Mouse (Mus musculus) 3134 (cell line): ENCODE results near the gene Egflam.

Source experiments
- DNase-seq: peaks from one replicate; pipeline ENCODE4 v3.0.0-alpha.2; 2011; ENCODE audit warnings: low spot score; ENCODE audit not compliant: insufficient read length; ENCODE audit errors: extremely low read depth

The Egflam gene

DNA sequence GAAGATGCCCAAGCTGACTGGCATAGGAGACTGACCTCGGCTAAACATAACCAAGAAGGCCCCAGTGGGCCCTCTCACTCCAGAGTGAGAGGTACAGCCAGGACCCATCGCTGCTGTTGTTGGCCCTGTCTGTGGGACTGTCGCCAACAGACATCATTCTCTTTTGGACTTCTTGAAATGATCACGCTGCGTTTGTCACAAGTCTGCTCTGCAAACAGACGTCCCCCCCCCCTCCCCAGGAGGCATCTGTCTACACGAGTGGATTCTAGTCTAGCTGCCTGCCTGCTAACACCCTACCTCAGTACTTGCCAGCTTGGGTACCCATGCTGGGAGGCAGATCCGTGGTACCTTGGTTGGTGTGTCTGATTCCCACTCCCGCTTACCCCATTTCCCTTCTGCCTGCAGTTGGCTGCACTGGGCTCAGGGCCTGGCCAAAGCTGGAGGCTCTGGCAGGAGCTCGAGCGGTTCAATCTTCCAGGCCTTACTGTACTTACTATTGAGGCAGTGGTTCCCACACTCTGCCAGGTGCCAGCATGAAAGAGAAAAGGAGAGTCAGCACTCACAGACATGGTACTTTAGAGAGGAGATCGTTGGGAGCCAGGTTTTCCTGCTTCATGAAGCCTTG is 173.9 kb downstream of the Egflam start:
- DNase-seq, result no peak

DNA sequence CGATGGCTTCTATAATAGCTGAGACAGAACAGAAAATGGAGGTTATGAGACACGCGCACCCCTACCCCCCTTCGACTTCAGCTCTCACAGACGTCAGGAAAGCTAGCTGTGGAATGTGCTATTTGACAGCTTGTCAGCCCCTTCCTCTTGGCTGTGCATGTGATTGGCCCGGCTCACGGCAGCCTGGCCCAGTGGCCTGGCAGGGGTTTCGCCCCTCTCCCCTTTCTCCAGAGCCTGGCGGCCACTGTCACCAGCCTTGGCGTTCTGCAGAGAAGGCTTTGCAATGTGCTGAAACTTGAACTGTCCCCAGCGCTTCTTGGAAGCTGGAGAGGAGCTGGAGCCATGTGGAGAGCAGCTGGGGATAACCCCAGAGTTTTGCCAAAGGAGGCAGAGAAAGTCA is 175.4 kb downstream of the Egflam start:
- DNase-seq, result no peak

DNA sequence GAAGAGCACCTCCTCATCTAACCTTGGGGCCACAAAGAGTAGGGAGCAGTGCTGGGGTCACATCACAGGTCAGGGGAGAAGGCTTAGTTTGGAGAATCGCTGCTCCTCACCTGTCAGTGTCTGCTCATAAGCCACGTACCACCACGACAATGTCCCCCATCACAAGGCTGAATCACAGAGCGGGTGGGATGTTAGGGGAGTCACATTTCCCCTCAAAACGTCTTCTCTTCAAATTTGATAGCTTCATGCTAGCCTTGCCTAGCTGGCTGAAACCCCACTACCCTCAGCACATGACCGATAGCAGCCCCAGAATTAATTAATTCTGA is 181.0 kb downstream of the Egflam start:
- DNase-seq, result no peak

DNA sequence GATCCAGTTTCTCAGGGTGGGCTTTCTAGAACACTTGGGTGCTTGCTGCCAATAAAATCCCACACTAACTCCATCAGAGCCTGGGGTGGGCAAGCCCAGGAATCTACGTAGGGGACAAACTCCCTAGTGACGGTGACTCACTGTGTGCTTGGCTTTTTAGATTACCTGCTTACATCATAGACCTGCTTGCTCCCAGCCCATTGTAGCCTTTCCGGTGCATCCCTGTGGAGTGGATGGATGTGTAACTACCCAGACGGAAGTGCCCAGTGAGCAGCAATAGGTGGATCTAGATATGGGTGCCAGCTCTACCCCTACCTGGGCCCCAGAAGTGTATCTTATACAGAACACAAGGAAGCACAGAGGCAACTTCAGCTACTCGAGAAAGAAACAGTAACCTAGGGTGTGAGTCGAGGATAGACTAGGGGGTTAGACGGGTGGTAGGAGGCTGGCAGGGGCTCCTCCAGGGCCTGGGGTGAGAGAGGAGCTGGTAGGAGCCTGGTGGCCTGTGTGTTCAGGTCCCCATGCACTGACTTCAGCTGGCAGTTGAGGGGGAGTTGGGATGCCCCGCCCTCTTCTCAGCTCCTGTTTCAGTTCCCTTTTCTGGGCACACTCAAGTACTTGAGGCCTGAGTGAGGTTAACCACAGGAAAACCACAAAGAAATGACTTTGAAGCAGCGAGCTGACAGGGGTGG is 181.5 kb downstream of the Egflam start:
- peak; percentile 33 for DNase-seq

DNA sequence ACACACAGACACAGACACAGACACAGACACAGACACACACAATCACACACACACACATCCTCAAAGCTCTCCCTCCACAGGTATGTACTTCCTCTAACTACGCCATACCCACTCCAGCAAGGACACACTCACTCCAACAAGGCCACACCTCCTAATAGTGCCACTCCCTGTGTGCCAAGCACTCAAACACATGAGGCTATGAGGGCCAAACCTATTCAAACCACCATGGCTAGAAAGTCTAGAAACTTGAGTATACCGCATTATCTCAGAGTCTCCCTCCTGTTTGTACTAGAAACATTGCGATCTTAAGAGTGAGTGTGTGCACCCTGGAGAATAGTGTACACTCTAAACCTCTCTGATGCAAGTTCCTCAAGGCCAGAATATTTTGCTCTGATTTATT is 182.3 kb downstream of the Egflam start:
- DNase-seq, result no peak

DNA sequence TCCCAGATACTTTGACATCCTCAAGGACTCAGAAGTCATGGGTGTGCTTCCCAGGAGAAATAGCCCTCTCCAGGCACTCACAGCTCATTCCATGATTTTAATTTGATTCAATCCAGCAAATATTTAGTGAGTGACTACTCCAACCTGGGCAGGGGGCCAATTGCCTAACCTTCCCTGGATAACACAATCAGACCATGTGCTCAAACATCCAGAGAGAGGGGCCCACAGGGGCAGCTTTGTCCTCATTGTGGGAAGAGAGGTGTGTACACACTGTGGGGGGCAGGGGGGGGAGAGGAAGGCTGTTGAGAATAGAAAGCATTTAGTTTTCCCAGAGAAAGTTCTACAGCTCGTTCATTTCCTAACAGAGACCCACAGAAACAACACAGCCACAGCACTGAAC is 184.5 kb downstream of the Egflam start:
- no peak for DNase-seq

DNA sequence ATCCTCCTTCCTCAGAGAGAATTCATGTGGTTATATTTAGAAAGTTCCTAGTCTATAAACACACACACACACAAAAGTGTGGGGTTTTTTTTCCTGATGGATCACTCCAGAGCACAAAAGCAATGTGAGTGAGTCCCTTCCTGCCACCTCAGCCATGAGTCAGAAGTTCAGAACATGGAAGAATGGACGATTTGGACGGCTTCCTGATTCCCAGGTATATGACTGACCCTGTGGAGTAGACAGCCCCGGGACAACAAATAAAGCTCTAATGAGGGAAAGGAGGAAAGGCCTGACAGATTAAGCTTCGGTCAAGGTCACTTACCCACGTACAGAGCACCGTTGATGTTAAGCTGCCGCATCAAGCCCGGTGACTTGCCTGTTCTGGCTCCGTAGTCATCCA is 190.0 kb downstream of the Egflam start:
- DNase-seq, result no peak

DNA sequence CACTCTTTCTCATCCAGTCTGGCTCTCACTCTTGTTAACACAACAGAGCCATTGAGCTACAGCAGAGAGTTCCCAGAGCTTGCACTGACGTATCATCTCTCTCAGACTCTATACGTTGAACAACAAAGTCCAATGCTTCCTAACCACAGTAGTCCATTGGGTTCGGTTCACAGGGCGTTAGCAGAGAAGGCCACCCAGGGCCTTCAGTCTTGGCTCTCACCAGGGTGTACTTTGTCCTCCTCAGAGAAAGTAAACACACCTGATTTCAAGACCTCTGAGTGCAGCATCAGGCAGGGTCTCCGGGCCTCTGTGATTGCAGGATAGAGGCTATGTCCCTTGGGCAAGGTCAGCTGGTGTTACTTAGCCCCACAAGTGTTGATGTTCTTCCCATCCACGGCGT is 190.9 kb downstream of the Egflam start:
- DNase-seq, result no peak

DNA sequence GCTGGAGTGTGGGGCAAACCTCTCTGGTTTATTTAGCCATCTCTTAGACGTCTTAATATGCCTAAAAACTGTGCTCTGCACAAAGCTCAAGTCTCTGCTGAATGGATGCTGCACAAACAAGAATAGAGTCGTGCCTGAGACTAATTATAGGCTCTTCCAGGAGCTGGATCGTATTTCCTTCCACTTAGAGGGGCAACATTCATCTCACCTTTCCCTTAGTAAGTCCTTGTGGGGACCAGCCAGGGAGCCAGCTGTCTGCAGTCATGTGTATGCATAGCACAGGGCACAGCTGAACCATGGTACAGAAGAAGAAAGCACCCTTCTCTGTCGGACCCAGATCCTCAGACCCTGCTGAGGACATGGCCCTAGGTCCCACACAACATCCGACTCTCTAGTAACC is 192.1 kb downstream of the Egflam start:
- DNase-seq, result no peak

DNA sequence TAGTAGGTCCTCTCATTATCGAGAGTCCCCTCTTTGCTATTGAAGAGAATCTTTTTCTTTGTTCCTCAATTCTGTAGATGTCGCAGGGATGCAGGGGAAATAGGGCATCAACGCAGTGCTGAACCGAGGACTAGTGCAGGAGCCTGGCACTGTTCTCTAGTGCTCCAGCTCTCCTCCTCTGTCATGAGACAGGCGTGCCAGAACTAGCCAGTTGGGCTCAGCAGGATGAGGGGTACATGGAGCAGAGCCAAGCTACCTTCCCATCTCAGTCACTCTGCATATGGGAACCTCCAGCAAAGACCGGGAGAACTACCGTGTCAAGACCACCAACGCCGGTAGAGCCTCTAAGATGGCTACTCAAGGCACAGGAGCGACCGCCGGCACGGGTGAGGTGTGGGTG is 193.3 kb downstream of the Egflam start:
- DNase-seq, result no peak

DNA sequence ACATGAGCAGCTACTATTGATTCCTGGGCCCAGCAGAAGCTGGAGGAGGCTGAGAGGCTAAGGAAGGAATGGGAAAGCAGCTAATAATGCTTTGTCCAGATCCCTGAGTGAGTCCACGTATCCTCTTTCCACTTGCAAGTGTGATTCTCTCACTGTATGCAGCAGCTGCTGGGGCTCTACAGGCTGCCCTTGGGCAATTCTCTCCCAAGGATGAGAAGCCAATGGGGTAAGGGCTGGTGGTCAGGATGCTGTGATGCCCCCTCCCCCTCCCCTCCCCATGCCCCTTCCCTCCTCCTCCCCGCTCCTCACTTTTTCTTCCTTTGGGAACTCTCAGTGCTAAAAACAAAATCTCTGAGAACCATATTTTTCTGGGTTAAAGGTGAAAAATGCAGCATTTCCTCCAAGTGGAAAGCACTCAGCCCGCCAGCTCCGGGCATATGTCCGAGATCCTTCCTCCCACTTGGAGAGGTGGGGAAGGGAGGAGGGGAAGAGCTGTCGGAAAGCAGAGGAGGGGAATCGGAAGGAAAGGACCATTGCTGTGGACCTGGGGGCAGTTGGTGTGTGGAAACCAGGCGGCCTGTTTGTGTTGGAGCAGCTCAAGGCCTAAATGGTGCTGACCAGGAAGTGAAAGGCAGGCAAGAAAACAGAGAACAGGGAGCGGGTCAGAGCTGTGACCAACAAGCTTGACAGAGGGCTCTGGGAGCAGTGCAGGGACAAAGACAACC is 194.4 kb downstream of the Egflam start:
- no peak for DNase-seq

DNA sequence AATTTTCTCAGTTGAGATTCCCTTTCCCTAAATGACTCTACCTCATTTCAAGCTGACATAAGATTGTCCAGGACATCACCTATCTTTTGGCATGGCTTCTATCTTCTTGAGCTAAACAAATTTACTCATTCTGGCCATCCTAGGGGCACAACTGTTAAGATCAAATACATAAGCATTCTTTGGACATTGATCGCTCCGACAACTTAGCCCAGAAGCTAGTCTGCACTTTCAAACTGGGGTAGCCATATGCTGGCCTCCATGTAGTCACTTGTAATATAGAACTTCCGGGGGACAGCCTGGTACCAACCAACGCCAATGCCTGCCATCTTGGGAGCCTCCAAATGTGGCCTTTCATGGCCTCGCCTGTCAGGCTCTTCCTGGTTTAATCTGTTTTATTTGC is 195.2 kb downstream of the Egflam start:
- DNase-seq, result no peak

DNA sequence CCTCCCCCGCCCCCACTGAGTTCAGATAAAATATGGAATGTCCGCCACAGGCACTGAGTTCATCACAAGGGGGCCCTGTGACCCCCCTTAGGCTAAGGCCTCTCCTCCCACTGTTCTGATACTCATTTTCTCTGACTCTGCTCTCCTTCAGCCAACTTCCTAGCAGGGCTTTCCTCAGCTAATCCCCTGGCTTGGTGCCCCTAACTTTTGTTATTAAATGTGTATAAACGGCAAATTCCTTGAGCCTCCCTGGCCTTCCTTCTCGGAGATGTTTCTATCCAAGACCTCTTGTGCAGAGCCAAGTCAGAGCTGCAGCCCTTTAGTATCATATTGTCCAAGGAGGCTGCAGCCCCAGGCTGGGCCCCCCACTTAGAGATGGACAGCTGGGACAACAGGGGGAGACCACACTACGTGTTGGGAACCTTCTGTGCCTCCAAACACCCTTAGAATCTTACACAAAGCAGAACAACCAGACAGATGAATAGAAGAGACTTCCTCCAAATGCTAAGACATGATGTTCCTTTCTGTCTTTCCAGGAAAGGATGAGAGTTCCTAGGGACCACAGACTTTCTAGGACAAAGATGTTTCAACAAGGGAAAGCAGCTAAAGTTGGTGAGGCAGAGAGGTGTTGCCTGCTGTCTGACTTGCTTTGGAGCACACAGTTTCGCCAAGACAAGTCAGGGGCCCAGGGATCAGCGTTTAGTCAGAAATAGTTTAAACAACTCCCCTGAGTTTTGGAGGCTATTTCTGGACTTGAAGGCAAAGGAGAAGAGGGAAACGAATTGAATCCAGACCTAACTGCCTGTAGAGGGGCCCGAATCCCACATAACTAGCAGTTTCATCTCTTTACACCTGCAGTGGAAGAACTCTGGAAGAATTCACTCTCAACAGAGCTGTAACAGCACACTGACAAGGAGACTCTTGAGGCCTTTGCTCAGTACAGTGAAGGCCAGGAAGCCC is 196.5 kb downstream of the Egflam start:
- DNase-seq, result no peak

DNA sequence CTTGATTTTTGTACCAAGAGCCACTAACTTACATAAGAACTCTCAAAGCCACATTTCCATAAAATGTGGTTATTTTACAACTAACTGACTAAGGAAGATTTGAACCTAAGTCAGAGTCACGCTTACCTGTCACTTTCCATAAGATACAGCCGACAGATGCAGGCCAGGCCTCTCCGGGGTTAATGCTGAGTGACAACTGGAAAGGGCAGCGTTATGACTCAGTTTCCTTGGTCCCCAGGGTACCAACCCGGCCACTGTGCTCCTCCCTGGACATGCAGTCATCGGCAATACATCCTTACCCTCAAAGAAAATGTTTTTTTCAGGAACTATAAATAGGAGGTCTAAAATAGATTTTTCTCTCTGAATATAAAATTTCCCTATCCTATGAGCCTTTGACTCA is 197.9 kb downstream of the Egflam start:
- peak; percentile 14 for DNase-seq

DNA sequence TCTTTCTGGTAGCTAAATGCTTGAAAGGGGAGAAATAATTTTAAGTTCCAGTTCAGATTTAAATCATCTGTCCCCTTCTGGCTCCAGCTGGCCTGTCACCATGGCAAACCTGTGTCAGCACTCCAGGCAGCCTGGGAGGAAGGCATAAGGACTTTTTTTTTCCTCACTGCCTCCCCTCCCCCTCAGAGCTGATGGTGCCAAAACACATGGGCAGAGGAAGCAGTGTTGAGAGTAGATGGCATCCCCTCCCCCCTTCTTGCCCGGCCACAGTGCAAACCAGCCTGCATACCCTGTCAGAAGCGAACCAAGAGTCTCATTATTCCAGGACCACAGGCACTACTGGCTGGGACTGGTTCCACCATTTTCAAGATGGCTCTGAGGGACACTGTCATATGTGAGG is 199.4 kb downstream of the Egflam start:
- DNase-seq, result no peak

DNA sequence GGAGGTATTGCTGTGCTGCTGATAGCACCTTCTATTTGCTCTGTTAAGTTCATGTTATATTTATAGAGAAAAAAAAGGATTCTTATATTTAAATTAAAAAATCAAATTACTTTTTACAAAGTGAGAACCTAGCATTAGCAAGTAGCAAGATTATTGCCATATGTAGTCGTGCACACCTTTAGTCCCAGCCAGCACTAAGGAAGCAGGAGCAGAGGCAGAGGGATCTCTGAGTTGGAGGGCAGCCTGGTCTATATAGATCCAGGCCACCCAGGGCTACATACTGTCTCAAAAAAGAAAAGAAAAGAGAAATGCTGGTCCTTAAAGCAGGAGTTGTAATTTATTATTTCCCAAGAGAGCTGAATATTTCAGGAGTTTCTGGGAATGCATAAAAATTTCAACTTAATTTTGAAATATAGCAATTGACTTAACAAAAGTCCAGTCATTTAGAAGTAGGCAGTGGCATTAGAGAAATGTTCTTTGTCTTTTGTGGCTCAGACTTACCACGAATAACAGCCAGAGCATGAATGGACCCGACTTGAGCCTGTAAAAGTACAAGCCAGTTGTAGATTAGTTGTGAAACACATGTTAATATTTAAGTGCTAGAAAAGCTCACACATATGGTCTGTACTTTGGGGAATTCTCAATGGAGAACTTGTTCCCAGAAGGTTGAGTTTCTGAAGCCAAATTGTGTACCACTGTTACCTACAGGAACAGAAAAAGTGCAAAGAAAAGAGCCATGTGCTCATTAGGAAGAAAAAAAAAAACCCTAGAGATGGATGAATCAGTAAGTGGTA is 200.3 kb downstream of the Egflam start:
- DNase-seq, result no peak

DNA sequence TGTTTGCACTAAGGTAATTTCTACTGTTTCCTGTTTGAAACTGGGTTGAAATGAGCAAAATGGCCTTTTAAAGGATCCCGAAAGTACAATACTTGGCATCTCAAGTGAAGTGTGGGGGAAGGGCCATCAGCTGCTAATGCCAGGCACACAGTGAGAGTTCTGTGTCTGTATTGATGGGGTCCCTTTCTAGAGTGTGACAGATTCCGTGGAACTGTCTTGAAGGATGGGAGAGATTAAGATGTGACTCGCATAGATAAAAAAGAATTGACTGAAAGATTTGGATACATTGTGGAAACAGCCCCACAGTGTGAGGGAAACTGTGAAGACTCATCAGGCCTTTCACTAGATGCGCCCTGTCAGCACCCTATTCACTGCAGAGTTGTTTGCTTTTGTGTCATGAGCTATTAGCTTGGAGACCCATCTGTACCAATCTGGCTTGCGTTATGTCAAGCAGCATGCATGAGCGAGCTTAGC is 203.4 kb downstream of the Egflam start:
- DNase-seq, result no peak

DNA sequence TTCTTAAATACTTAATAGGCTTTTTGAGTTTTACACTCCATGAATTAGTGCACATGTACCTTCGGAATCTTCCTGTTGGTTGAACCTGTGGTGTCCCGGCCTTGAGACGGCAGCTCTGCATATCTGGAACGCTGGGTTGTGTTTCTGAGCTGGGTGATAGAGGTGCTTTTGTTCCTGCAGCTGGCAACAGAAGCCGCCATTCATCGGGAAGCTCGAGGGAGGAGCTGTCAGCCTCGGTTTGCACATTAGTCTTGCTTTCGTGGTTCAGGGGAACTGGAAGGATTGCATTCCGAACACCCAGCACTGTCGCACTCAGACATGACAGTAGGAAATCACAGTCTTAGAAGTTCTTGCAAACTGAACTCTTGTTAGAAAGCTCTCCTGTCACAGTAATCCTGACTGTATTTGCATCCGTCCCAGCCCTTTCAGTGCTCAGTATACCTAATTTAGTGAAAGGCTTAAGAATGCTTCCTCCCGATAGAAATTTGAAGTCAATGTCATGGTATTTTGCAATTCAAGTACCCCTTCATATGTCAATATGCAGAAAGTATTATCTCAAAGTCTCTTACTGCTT is 204.0 kb downstream of the Egflam start:
- no peak for DNase-seq

DNA sequence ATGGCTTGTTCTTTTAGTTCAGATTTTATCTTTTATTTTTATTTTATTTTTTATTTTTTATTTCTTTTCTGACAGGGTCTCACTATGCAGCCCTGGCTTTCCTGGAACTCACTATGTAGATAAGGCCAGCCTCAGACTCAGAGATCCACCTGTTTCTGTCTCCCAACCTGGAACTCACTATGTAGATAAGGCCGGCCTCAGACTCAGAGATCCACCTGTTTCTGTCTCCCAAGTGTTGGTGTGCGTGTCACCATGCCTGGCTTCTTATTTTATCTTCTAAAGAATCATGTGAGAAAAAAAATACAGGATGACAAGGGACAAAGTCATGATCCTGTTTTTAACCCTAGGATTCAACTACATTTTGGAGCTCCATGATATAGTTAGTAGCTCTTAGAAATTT is 205.6 kb downstream of the Egflam start:
- no peak for DNase-seq

DNA sequence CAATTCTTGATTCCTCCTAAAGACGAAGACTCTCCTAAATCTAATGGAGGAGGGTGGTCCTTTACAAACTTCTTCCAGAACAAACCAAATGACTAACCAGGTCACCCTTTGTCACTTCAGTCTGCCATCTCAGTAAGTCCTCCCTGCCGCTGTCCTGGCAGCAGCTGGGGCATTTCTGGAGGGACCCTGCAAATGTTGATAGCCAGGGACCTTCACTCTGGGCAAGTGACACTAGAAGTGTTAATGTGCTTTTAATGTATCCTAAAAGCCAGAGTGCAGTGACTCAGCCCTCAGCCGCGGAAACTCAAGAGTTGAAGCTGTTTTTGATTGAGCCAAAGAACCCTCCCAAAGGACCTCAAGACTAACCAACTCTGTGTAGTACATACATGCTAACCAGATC is 207.1 kb downstream of the Egflam start:
- no peak for DNase-seq
